Mouse (Mus musculus) small intestine, adult 2 months (tissue): ENCODE measurements around the gene Fyttd1. TPM values are rescaled to one million over a fixed set of nuclear protein-coding genes. Genes with fewer than 3 reads are reported as not detected.

Experiments used
- H3K27ac ChIP-seq: fragments of 200-500 bp; 2 replicates; pipeline ENCODE4 v1.5.1; 2012; ENCODE audit warnings: low read depth, low read length, control low read depth, inconsistent platforms; ENCODE audit not compliant: insufficient read depth
- H3K27me3 ChIP-seq: fragments of 200-500 bp; 2 replicates; pipeline ENCODE4 v1.6.1; 2012; ENCODE audit warnings: mild to moderate bottlenecking, moderate library complexity, low read length, inconsistent platforms; ENCODE audit not compliant: control insufficient read depth, insufficient read depth
- H3K36me3 ChIP-seq: fragments of 200-500 bp; 2 replicates; pipeline ENCODE4 v1.6.1; 2012; ENCODE audit warnings: mild to moderate bottlenecking, low read length, control low read depth, inconsistent platforms; ENCODE audit not compliant: control insufficient read depth, insufficient read depth
- H3K4me1 ChIP-seq: fragments of 200-500 bp; 2 replicates; pipeline ENCODE4 v1.6.1; 2012; ENCODE audit warnings: low read length, inconsistent platforms, mixed read lengths; ENCODE audit not compliant: control insufficient read depth, insufficient read depth, insufficient read length
- H3K4me3 ChIP-seq: fragments of 200-500 bp; 2 replicates; pipeline ENCODE4 v1.5.1; 2012; ENCODE audit warnings: low read depth, mild to moderate bottlenecking, control low read depth, inconsistent platforms, low read length, moderate library complexity
- CTCF ChIP-seq: fragments of 200-500 bp; IDR thresholded peaks from 2 replicates; pipeline ENCODE4 v1.5.1; 2012; ENCODE audit warnings: low read depth, mild to moderate bottlenecking, control low read depth, inconsistent platforms, low read length, moderate library complexity, mixed read lengths; ENCODE audit not compliant: insufficient replicate concordance, insufficient read length; ENCODE audit errors: extremely low read depth
- POLR2A ChIP-seq: fragments of 200-500 bp; IDR thresholded peaks from 2 replicates; pipeline ENCODE4 v1.6.1; 2012; ENCODE audit warnings: low read depth, mild to moderate bottlenecking, control low read depth, inconsistent platforms, low read length, moderate library complexity
- WGBS: fragments of 180-500 bp; shearing (Covaris S2); methylation state at CpG from one replicate; pipeline ENCODE4 v1.1.7; 2018; 5-methylcytosine and 5-hydroxymethylcytosine counted together
- polyA plus RNA-seq: library from polyadenylated mRNA; depleted of rRNA; stranded (reverse); fragments of >200 nt; gene quantifications from 2 replicates; pipeline ENCODE4 v1.2.3, GENCODE M21; 2012

The Fyttd1 gene
- polyA plus RNA-seq, 1 experiment = 0.93 TPM

DNA sequence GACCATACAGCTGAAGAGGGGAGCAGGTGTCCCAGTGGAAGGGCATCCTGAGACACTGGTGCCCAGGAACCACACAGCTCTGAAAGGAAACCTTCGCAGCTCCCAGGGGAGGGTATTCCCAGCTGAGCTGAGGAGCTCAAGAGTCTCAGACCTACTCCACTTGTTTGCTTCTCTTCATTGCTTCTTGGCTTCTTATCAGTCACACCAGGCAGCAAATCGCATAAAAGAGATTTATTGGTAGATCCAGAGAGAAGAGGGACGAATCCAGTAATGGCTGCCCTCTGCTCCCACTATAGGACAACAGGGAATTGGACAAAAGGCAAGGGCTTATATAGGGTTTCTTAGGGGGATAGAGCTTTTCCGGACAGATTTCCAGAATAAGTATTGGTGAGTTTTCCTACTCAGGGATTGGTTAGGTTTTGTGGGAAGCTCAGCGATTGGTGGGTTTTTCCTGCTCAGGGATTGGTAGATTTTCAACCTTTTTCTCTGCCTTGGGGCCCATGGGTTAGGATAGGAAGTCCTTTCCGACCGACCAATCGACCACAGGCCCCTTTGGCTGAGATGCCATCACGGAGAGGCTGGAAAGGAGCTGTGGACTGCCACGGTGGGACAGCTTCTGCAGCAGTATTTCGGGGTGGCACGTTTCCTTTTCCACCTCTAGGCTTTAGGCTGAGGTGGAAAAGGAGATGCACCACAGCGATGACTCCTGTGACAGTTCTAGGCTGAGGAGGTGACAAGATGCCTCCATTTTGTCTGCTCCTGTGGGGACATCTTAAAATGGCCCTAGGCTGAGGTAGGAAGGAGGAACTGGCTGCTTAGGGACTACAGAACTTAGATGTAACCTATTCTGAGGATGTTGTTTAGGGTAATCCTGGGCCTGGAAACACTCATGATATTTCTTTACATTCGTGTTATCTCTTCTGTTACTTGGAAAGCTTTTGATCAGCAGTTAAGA is 1.9 kb downstream of the Fyttd1 start:
- Histone ChIP-seq H3K4me3 (no peak overlapping the region), H3K4me1 (peaks cover 5% of the 10 kb centered on the region; the same call in 1 of the 2 replicates), H3K36me3 (no peaks in the 10 kb centered on the region), H3K27me3 (no peaks in the 10 kb centered on the region), H3K27ac (no peak overlapping the region)
- WGBS = 72% methylated on average over 14 of the region's 14 CpGs
- no peak for TF ChIP-seq CTCF
- no peak for TF ChIP-seq POLR2A

DNA sequence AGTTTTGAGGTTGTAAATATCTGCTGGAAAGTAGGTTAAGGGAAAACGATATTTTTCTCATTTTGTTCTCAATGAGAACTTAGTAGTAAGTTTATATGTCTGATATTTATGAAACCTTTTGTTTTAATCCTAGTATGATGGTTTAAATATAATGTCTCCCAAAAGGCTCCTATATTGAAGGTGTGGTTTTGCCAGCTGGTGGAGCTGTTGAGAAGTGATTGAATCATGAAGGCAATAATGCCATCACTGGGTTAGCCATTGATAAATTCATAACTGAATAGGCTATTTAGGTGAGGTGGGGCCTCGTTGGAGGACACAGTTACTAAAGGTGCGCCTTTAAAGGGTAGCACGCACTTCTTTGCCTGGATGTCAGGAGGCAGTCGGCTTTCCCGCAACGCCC is 4.2 kb downstream of the Fyttd1 start:
- Histone ChIP-seq H3K27me3 (no peaks in the 10 kb centered on the region), H3K27ac (no peak overlapping the region), H3K4me3 (no peak overlapping the region), H3K4me1 (peaks cover 5% of the 10 kb centered on the region; the same call in 1 of the 2 replicates), H3K36me3 (peaks cover 7% of the 10 kb centered on the region)
- 59% methylated on average over 7 of the region's 7 CpGs for WGBS
- TF ChIP-seq POLR2A (no peak), CTCF (no peak)

- Histone ChIP-seq H3K36me3 (peaks cover 22% of the 10 kb centered on the region), H3K27me3 (no peaks in the 10 kb centered on the region), H3K27ac (no peak overlapping the region), H3K4me1 (0 out of 2 replicates have a peak, but pooled peaks cover 2% of the 10 kb centered on the region), H3K4me3 (no peak overlapping the region)
- 92% methylated on average over 7 of the region's 7 CpGs for WGBS
- TF ChIP-seq CTCF (no peak), POLR2A (no peak)
Observed at GRCm38 (mm10) chr16:32887996-32888395, 10.7 kb downstream of the Fyttd1 start.

- Histone ChIP-seq H3K27ac (no peak overlapping the region), H3K4me1 (0 out of 2 replicates have a peak, but pooled peaks cover 2% of the 10 kb centered on the region), H3K36me3 (peaks cover 26% of the 10 kb centered on the region), H3K27me3 (no peaks in the 10 kb centered on the region), H3K4me3 (no peak overlapping the region)
- WGBS = 24% methylated on average over 2 of the region's 2 CpGs
- TF ChIP-seq CTCF (no peak), POLR2A (no peak)
Observed at GRCm38 (mm10) chr16:32889881-32890280, 12.6 kb downstream of the Fyttd1 start.

DNA sequence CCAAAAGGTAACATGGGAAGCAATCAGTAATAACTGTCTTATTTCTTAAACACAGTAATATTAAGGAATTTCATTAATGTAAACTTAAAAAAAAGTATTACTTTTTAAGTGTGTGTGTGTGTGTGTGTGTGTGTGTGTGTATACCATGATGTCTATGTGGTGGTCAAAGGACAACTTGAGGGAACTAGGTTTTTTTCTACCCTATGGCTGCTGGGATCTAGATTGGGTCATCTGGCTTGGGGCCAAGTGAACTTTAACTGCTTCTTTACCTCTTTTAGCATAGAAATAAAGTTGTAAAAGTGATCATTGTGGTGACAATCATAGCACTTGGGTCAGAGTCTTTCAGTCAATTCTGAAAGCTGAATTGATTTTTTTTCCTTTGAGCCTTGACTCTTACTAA is 18.8 kb downstream of the Fyttd1 start:
- no peaks in the 10 kb centered on the region for H3K4me1 ChIP-seq
- no peak for TF ChIP-seq POLR2A
- TF ChIP-seq CTCF = no peak

DNA sequence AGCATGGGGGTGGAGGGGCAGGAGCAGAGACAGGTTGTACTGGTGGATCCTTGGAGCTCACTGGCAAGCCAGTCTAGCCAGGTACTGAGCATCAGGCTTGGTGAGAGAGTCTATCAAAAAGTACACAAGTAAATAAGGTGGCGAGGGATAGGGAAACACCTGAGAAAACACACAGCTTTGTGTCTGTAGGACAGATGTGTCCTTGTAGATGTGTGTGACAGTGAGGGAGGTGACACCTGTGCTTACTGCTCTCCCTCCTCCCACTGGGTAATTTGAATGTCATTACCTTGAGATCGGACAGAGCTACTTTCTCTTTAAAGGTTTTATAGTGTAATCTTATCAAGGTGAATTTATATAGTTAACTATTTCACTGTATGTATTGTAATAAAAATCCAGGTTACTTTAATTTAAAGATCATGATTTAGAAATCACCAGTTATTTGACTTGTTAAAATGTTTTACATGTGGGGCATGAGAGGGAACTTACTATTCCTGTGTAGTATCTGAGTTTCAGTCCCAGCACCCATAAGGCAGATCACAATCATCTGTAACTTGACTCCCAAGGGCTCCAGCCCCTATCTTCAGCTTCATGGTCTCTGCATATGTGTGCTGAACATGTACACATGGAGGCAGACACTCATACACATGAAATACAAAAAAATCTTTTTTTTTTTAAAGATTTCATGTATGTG is 24.2 kb downstream of the Fyttd1 start:
- no peaks in the 10 kb centered on the region for H3K4me1 ChIP-seq
- WGBS = 29% methylated on average over 2 of the region's 2 CpGs
- H3K36me3 ChIP-seq = peaks cover 22% of the 10 kb centered on the region
- H3K27me3 ChIP-seq = no peaks in the 10 kb centered on the region
- no peak overlapping the region for H3K27ac ChIP-seq
- H3K4me3 ChIP-seq = no peak overlapping the region
- TF ChIP-seq CTCF = no peak
- TF ChIP-seq POLR2A = no peak

More for the DNA sequence above, 18.8 kb downstream of the Fyttd1 start:
- no peak overlapping the region for H3K4me3 ChIP-seq
- H3K27ac ChIP-seq = no peak overlapping the region
- no peaks in the 10 kb centered on the region for H3K27me3 ChIP-seq
- peaks cover 31% of the 10 kb centered on the region for H3K36me3 ChIP-seq

- H3K27ac ChIP-seq = no peak overlapping the region
- H3K36me3 ChIP-seq = peaks cover 23% of the 10 kb centered on the region
- 59% methylated on average over 3 of the region's 3 CpGs for WGBS
- no peaks in the 10 kb centered on the region for H3K27me3 ChIP-seq
- TF ChIP-seq POLR2A (no peak), CTCF (no peak)
- no peak overlapping the region for H3K4me3 ChIP-seq
- peaks cover 3% of the 10 kb centered on the region; the same call in 1 of the 2 replicates for H3K4me1 ChIP-seq
Observed at GRCm38 (mm10) chr16:32902051-32902428, 24.7 kb downstream of the Fyttd1 start.
